Mouse (Mus musculus): Measurements from ENCODE around the gene Abcb4. TPM values are rescaled to one million over a fixed set of nuclear protein-coding genes. Genes with fewer than 3 reads are reported as not detected.
"Not testable (repeated sequence)": the region's sequence is repeated elsewhere in the genome, so short reads cannot be mapped to it uniquely, and the experiment has no call there.

Abcb4 gene
- polyA plus RNA-seq, 1 experiment from 2014 or later, result 0.58 TPM

GRCm38 (mm10) chr5:8917069-8917468, 23.6 kb downstream of the Abcb4 start:
- WGBS, result 45% methylated on average over 6 of the region's 6 CpGs
- H3K9ac ChIP-seq, result no peak overlapping the region
- H3K4me2 ChIP-seq (replicated peaks), result no peak overlapping the region
- H3K4me3 ChIP-seq, result no peak overlapping the region
- no peak for ATAC-seq (ENCODE audit: insufficient number of reproducible peaks, insufficient read depth, low FRiP score, low TSS enrichment)
- no peaks in the 10 kb centered on the region for H3K9me3 ChIP-seq
- H3K27me3 ChIP-seq, result no peaks in the 10 kb centered on the region
- H3K36me3 ChIP-seq, result no peaks in the 10 kb centered on the region
- H3K4me1 ChIP-seq, result no peaks in the 10 kb centered on the region
- no peak overlapping the region for H3K27ac ChIP-seq

DNA sequence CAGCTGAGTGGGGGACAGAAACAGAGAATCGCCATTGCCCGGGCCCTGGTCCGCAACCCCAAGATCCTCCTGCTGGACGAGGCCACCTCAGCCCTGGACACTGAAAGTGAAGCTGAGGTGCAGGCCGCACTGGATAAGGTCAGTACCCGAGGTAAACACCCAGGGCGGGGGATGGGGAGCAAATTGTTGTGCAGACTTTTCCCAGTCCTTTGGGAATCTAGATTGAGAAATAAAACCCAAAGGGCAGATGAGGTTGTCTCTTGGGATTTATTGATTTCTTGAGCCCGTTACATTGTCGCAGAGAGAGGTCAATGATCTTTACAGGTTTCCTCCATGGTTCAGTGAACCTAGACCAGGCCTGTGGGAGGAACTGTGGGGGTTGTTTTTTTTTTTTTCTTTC, 34.9 kb downstream of the Abcb4 start:
- no peak overlapping the region for H3K9ac ChIP-seq
- H3K27ac ChIP-seq, result no peak overlapping the region
- H3K4me2 ChIP-seq (replicated peaks), result no peak overlapping the region
- H3K4me3 ChIP-seq, result no peak overlapping the region
- peaks cover 4% of the 10 kb centered on the region; the same call in 1 of the 2 replicates for H3K9me3 ChIP-seq
- no peaks in the 10 kb centered on the region for H3K4me1 ChIP-seq
- WGBS, result 80% methylated on average over 9 of the region's 9 CpGs
- no peak for ATAC-seq (ENCODE audit: insufficient number of reproducible peaks, insufficient read depth, low FRiP score, low TSS enrichment)
- no peaks in the 10 kb centered on the region for H3K36me3 ChIP-seq
- no peaks in the 10 kb centered on the region for H3K27me3 ChIP-seq

GRCm38 (mm10) chr5:8937965-8938364, 44.4 kb downstream of the Abcb4 start:
- WGBS, result 85% methylated on average over 7 of the region's 7 CpGs
- no peaks in the 10 kb centered on the region for H3K27me3 ChIP-seq
- H3K4me1 ChIP-seq, result no peaks in the 10 kb centered on the region
- no peak overlapping the region for H3K4me2 ChIP-seq (replicated peaks)
- no peaks in the 10 kb centered on the region for H3K9me3 ChIP-seq
- H3K9ac ChIP-seq, result no peak overlapping the region
- no peak overlapping the region for H3K27ac ChIP-seq
- no peak overlapping the region for H3K4me3 ChIP-seq
- no peaks in the 10 kb centered on the region for H3K36me3 ChIP-seq
- ATAC-seq (ENCODE audit: insufficient number of reproducible peaks, insufficient read depth, low FRiP score, low TSS enrichment), result no peak

DNA sequence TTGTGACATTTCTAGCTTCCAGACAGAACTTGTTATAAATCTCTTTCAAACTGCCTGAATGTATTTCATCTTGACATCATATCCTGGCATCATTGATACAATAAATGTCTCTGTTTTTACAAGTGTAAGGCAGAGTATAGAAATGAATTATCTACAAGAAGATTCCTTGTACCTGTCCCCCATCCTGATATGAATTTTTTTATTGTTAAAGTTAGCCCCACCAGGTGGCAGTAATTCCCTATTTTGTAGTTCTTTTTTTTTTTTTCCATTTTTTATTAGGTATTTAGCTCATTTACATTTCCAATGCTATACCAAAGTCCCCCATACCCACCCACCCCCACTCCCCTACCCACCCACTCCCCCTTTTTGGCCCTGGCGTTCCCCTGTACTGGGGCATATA, 47.7 kb downstream of the Abcb4 start:
- WGBS, result no CpG with 5 or more reads among the region's 1 CpGs
- H3K9me3 ChIP-seq; ATAC-seq (ENCODE audit: insufficient number of reproducible peaks, insufficient read depth, low FRiP score, low TSS enrichment); H3K36me3 ChIP-seq; H3K27ac ChIP-seq; H3K9ac ChIP-seq; H3K4me1 ChIP-seq; H3K4me3 ChIP-seq; H3K4me2 ChIP-seq (replicated peaks); H3K27me3 ChIP-seq: not testable (repeated sequence)

GRCm38 (mm10) chr5:8943836-8944235, 50.3 kb downstream of the Abcb4 start:
- H3K36me3 ChIP-seq, result no peaks in the 10 kb centered on the region
- no peak overlapping the region for H3K4me2 ChIP-seq (replicated peaks)
- no peak overlapping the region for H3K27ac ChIP-seq
- no peak overlapping the region for H3K9ac ChIP-seq
- no peaks in the 10 kb centered on the region for H3K9me3 ChIP-seq
- no peaks in the 10 kb centered on the region for H3K4me1 ChIP-seq
- no peaks in the 10 kb centered on the region for H3K27me3 ChIP-seq
- 62% methylated on average over 3 of the region's 3 CpGs for WGBS
- no peak overlapping the region for H3K4me3 ChIP-seq
- no peak for ATAC-seq (ENCODE audit: insufficient number of reproducible peaks, insufficient read depth, low FRiP score, low TSS enrichment)

GRCm38 (mm10) chr5:8947423-8948110, 54.0 kb downstream of the Abcb4 start:
- Histone ChIP-seq H3K27me3 (no peaks in the 10 kb centered on the region), H3K4me1 (no peaks in the 10 kb centered on the region), H3K9me3 (no peaks in the 10 kb centered on the region), H3K36me3 (no peaks in the 10 kb centered on the region), H3K27ac (no peak overlapping the region), H3K4me2 (replicated peaks) (no peak overlapping the region), H3K4me3 (no peak overlapping the region), H3K9ac (no peak overlapping the region)
- ATAC-seq (ENCODE audit: insufficient number of reproducible peaks, insufficient read depth, low FRiP score, low TSS enrichment), result no peak
- WGBS, result 70% methylated on average over 4 of the region's 4 CpGs

DNA sequence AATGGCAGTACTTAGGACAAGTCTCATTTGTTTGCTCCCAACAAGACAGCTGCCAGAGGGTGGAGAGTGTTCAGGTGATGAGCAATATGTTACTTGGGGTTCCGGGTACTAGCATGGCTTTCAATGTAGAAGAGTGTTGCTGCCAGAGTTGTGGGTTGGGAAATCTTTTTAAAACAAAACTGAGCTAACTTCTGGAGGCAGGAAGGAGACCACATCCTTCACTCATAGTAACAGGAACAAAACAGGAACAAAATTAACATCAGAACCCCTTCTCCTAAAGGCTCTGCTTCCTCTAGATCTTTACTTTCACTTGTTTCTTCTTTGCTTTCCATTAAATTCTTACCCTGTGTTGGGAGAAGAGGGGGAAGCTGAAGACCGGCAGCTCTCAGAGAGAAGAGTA, 60.1 kb downstream of the Abcb4 start:
- Histone ChIP-seq H3K27me3 (no peaks in the 10 kb centered on the region), H3K9me3 (no peaks in the 10 kb centered on the region), H3K36me3 (no peaks in the 10 kb centered on the region), H3K9ac (no peak overlapping the region), H3K4me2 (replicated peaks) (no peak overlapping the region), H3K27ac (no peak overlapping the region), H3K4me1 (no peaks in the 10 kb centered on the region), H3K4me3 (no peak overlapping the region)
- ATAC-seq (ENCODE audit: insufficient number of reproducible peaks, insufficient read depth, low FRiP score, low TSS enrichment), result no peak
- WGBS, result 83% methylated on average over 2 of the region's 2 CpGs

GRCm38 (mm10) chr5:8955544-8955943, 62.0 kb downstream of the Abcb4 start:
- Histone ChIP-seq H3K4me1 (no peaks in the 10 kb centered on the region), H3K4me3 (no peak overlapping the region), H3K27me3 (no peaks in the 10 kb centered on the region), H3K36me3 (no peaks in the 10 kb centered on the region), H3K4me2 (replicated peaks) (no peak overlapping the region), H3K9ac (no peak overlapping the region), H3K27ac (no peak overlapping the region), H3K9me3 (no peaks in the 10 kb centered on the region)
- ATAC-seq (ENCODE audit: insufficient number of reproducible peaks, insufficient read depth, low FRiP score, low TSS enrichment), result no peak
- WGBS, result 88% methylated on average over 3 of the region's 3 CpGs

DNA sequence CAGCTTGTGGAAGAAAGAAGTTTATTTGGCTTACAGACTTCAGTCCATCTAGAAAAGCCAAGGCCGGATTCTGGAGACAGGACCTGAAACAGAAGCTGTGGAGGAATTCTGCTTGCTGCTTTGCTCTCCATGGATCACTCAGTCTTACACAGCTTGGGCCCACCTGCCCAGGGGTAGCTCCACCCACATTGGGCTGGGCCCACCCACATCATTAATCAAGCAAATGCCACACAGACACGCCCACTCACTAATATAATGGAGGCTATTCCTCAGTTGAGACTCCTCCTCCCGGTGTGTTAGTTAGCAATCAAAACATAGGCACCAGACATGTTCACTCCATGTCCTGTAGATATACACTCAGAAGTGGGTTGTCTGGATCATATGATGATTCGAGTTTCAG, 67.0 kb downstream of the Abcb4 start:
- H3K27me3 ChIP-seq, result no peaks in the 10 kb centered on the region
- no peak overlapping the region for H3K4me2 ChIP-seq (replicated peaks)
- no peak overlapping the region for H3K4me3 ChIP-seq
- no peak overlapping the region for H3K9ac ChIP-seq
- no peak for ATAC-seq (ENCODE audit: insufficient number of reproducible peaks, insufficient read depth, low FRiP score, low TSS enrichment)
- H3K27ac ChIP-seq, result no peak overlapping the region
- H3K9me3 ChIP-seq, result no peaks in the 10 kb centered on the region
- no peaks in the 10 kb centered on the region for H3K4me1 ChIP-seq
- WGBS, result 86% methylated on average over 4 of the region's 4 CpGs
- peaks cover 19% of the 10 kb centered on the region for H3K36me3 ChIP-seq

DNA sequence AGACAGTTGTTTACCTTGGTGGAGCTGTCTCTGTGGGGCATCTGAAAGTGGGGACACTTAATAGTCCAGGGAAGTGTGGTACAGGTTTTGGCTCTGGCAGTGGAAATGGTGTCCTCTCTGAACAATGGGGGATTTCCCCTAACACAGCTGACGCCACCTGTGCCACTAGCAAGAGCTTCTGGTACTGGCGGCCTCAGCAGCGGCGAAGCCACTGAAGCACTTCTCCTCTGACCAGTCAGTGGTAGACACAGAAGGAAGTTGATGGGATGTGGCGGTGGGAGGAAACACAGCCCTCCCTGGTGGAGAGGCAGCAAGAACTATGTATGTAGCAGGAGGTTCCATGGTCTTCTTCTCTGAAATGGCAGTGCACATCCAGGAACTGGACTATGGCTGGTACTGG, 71.0 kb downstream of the Abcb4 start:
- H3K9me3 ChIP-seq, result no peaks in the 10 kb centered on the region
- no peak for ATAC-seq (ENCODE audit: insufficient number of reproducible peaks, insufficient read depth, low FRiP score, low TSS enrichment)
- H3K9ac ChIP-seq, result no peak overlapping the region
- H3K4me3 ChIP-seq, result no peak overlapping the region
- no peaks in the 10 kb centered on the region for H3K27me3 ChIP-seq
- H3K36me3 ChIP-seq, result peaks cover 39% of the 10 kb centered on the region
- no peak overlapping the region for H3K4me2 ChIP-seq (replicated peaks)
- H3K27ac ChIP-seq, result no peak overlapping the region
- no peaks in the 10 kb centered on the region for H3K4me1 ChIP-seq
- WGBS, result 94% methylated on average over 5 of the region's 5 CpGs

DNA sequence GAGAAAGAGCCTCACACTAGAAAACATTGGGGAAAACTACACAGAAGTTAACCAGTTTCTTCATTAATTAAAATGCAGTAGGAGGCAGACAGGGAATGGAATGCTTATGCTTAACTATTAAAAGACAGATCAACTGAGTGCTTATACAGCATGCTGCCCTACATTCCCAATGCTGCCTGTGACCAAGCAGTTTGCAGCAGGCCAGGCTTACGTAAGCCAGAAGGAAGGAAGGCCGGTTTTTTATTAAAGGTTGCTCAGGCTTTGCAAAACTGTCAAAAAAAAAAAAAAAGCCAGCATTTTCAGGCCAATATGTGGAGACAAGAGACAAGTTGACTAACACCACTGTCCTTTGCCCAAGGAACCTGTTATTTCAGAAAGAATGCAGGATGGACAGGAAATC, 77.2 kb downstream of the Abcb4 start:
- H3K4me1 ChIP-seq, result no peaks in the 10 kb centered on the region
- no peaks in the 10 kb centered on the region for H3K9me3 ChIP-seq
- H3K9ac ChIP-seq, result no peak overlapping the region
- WGBS, result 96% methylated on average over 2 of the region's 2 CpGs
- no peak overlapping the region for H3K27ac ChIP-seq
- no peak overlapping the region for H3K4me3 ChIP-seq
- no peak for ATAC-seq (ENCODE audit: insufficient number of reproducible peaks, insufficient read depth, low FRiP score, low TSS enrichment)
- H3K4me2 ChIP-seq (replicated peaks), result no peak overlapping the region
- peaks cover 48% of the 10 kb centered on the region for H3K36me3 ChIP-seq
- no peaks in the 10 kb centered on the region for H3K27me3 ChIP-seq

- no peaks in the 10 kb centered on the region for H3K9me3 ChIP-seq
- no peak overlapping the region for H3K4me3 ChIP-seq
- H3K27me3 ChIP-seq, result no peaks in the 10 kb centered on the region
- H3K9ac ChIP-seq, result no peak overlapping the region
- no peak overlapping the region for H3K27ac ChIP-seq
- 87% methylated on average over 7 of the region's 7 CpGs for WGBS
- no peaks in the 10 kb centered on the region for H3K4me1 ChIP-seq
- no peak for ATAC-seq (ENCODE audit: insufficient number of reproducible peaks, insufficient read depth, low FRiP score, low TSS enrichment)
- peaks cover 37% of the 10 kb centered on the region for H3K36me3 ChIP-seq
- H3K4me2 ChIP-seq (replicated peaks), result no peak overlapping the region
Measured at GRCm38 (mm10) chr5:8972355-8972754, 78.8 kb downstream of the Abcb4 start.

- Histone ChIP-seq H3K4me2 (replicated peaks) (no peak overlapping the region), H3K27ac (no peak overlapping the region), H3K4me1 (no peaks in the 10 kb centered on the region), H3K9me3 (no peaks in the 10 kb centered on the region), H3K4me3 (no peak overlapping the region), H3K27me3 (no peaks in the 10 kb centered on the region), H3K9ac (no peak overlapping the region), H3K36me3 (peaks cover 31% of the 10 kb centered on the region)
- ATAC-seq (ENCODE audit: insufficient number of reproducible peaks, insufficient read depth, low FRiP score, low TSS enrichment), result no peak
Measured at GRCm38 (mm10) chr5:8974721-8975120, 81.2 kb downstream of the Abcb4 start.
